Mouse (Mus musculus): ENCODE measurements around the gene Eps15. TPM values are rescaled to one million over a fixed set of nuclear protein-coding genes. Genes with fewer than 3 reads are reported as not detected.

Gene Eps15
- 35.7 and 37.5 TPM in 2 replicates for polyA plus RNA-seq (2015; fragmentation: Nextera tagmentation; extraction: Ambion mirVana)

- H3K4me3 ChIP-seq (ENCODE audit: low read depth, low read length), result peak within 1 kb of the TSS; percentile 96
- peak within 1 kb of the TSS; percentile 81 for H3K4me2 ChIP-seq (ENCODE audit: low read depth, low read length)
- H3K27me3 ChIP-seq (ENCODE audit: control insufficient read depth, insufficient read depth, low read depth, low read length), result no peaks in the 10 kb centered on the region
- peak; percentile 96 for ATAC-seq (ENCODE audit: low read depth)
- peak within 1 kb of the TSS; percentile 93 for H3K27ac ChIP-seq (ENCODE audit: low read length)
- H3K9ac ChIP-seq (ENCODE audit: low read depth, low read length), result peak within 1 kb of the TSS; percentile 98
- 2% methylated on average over 37 of the region's 44 CpGs for WGBS (ENCODE audit: insufficient replicate concordance)
- no peaks in the 10 kb centered on the region for H3K36me3 ChIP-seq (ENCODE audit: control insufficient read depth, insufficient read depth)
- H3K4me1 ChIP-seq (ENCODE audit: control insufficient read depth, low read depth, low read length), result peaks cover 21% of the 10 kb centered on the region
- H3K9me3 ChIP-seq (replicated peaks; ENCODE audit: control insufficient read depth, low read length), result no peaks in the 10 kb centered on the region
These were observed at the start of gene Eps15 for GRCm38 (mm10) chr4:109279689-109280458. Gene Eps15 (plus strand): TSS chr4:109280268.

- 60% methylated on average over 2 of the region's 2 CpGs for WGBS (ENCODE audit: insufficient replicate concordance)
- no peaks in the 10 kb centered on the region for H3K9me3 ChIP-seq (replicated peaks; ENCODE audit: control insufficient read depth, low read length)
- H3K4me2 ChIP-seq (ENCODE audit: low read depth, low read length), result no peak within 1 kb of the TSS
- H3K9ac ChIP-seq (ENCODE audit: low read depth, low read length), result no peak within 1 kb of the TSS
- H3K4me1 ChIP-seq (ENCODE audit: control insufficient read depth, low read depth, low read length), result no peaks in the 10 kb centered on the region
- no peaks in the 10 kb centered on the region for H3K27me3 ChIP-seq (ENCODE audit: control insufficient read depth, insufficient read depth, low read depth, low read length)
- no peak for ATAC-seq (ENCODE audit: low read depth)
- no peaks in the 10 kb centered on the region for H3K36me3 ChIP-seq (ENCODE audit: control insufficient read depth, insufficient read depth)
- no peak within 1 kb of the TSS for H3K27ac ChIP-seq (ENCODE audit: low read length)
- no peak within 1 kb of the TSS for H3K4me3 ChIP-seq (ENCODE audit: low read depth, low read length)
These were observed 45.9 kb upstream of the Eps15 start, which contains the start of gene Calr4 for GRCm38 (mm10) chr4:109234185-109234584. Gene Calr4 (plus strand): TSS chr4:109234485.

- no peak for ATAC-seq (ENCODE audit: low read depth)
- H3K27ac ChIP-seq (ENCODE audit: low read length), result no peak overlapping the region
- no peak overlapping the region for H3K9ac ChIP-seq (ENCODE audit: low read depth, low read length)
- no peaks in the 10 kb centered on the region for H3K27me3 ChIP-seq (ENCODE audit: control insufficient read depth, insufficient read depth, low read depth, low read length)
- H3K4me2 ChIP-seq (ENCODE audit: low read depth, low read length), result no peak overlapping the region
- 60% methylated on average over 9 of the region's 9 CpGs for WGBS (ENCODE audit: insufficient replicate concordance)
- H3K9me3 ChIP-seq (replicated peaks; ENCODE audit: control insufficient read depth, low read length), result no peaks in the 10 kb centered on the region
- no peak overlapping the region for H3K4me3 ChIP-seq (ENCODE audit: low read depth, low read length)
- H3K4me1 ChIP-seq (ENCODE audit: control insufficient read depth, low read depth, low read length), result no peaks in the 10 kb centered on the region
- H3K36me3 ChIP-seq (ENCODE audit: control insufficient read depth, insufficient read depth), result no peaks in the 10 kb centered on the region
These were observed 45.2 kb upstream of the Eps15 start for GRCm38 (mm10) chr4:109234806-109235350.

- Histone ChIP-seq H3K27ac (ENCODE audit: low read length) (no peak overlapping the region), H3K4me3 (ENCODE audit: low read depth, low read length) (no peak overlapping the region), H3K9ac (ENCODE audit: low read depth, low read length) (no peak overlapping the region), H3K4me1 (ENCODE audit: control insufficient read depth, low read depth, low read length) (no peaks in the 10 kb centered on the region), H3K9me3 (replicated peaks; ENCODE audit: control insufficient read depth, low read length) (no peaks in the 10 kb centered on the region), H3K27me3 (ENCODE audit: control insufficient read depth, insufficient read depth, low read depth, low read length) (no peaks in the 10 kb centered on the region), H3K36me3 (ENCODE audit: control insufficient read depth, insufficient read depth) (no peaks in the 10 kb centered on the region), H3K4me2 (ENCODE audit: low read depth, low read length) (no peak overlapping the region)
- no peak for ATAC-seq (ENCODE audit: low read depth)
- 66% methylated on average over 7 of the region's 7 CpGs for WGBS (ENCODE audit: insufficient replicate concordance)
These were observed 43.7 kb upstream of the Eps15 start for GRCm38 (mm10) chr4:109236186-109236879.

- no peak overlapping the region for H3K4me3 ChIP-seq (ENCODE audit: low read depth, low read length)
These were observed 41.4 kb upstream of the Eps15 start for GRCm38 (mm10) chr4:109238428-109239268.

GRCm38 (mm10) chr4:109241221-109241620 lies 38.8 kb upstream of the Eps15 start:
- Histone ChIP-seq H3K27ac (ENCODE audit: low read length) (no peak overlapping the region), H3K9ac (ENCODE audit: low read depth, low read length) (no peak overlapping the region), H3K27me3 (ENCODE audit: control insufficient read depth, insufficient read depth, low read depth, low read length) (no peaks in the 10 kb centered on the region), H3K4me1 (ENCODE audit: control insufficient read depth, low read depth, low read length) (no peaks in the 10 kb centered on the region), H3K36me3 (ENCODE audit: control insufficient read depth, insufficient read depth) (no peaks in the 10 kb centered on the region), H3K9me3 (replicated peaks; ENCODE audit: control insufficient read depth, low read length) (no peaks in the 10 kb centered on the region), H3K4me3 (ENCODE audit: low read depth, low read length) (no peak overlapping the region), H3K4me2 (ENCODE audit: low read depth, low read length) (no peak overlapping the region)
- ATAC-seq (ENCODE audit: low read depth), result no peak

More at GRCm38 (mm10) chr4:109238428-109239268, 41.4 kb upstream of the Eps15 start:
- H3K36me3 ChIP-seq (ENCODE audit: control insufficient read depth, insufficient read depth), result no peaks in the 10 kb centered on the region
- H3K4me2 ChIP-seq (ENCODE audit: low read depth, low read length), result no peak overlapping the region
- H3K27ac ChIP-seq (ENCODE audit: low read length), result no peak overlapping the region
- H3K4me1 ChIP-seq (ENCODE audit: control insufficient read depth, low read depth, low read length), result no peaks in the 10 kb centered on the region
- no peaks in the 10 kb centered on the region for H3K27me3 ChIP-seq (ENCODE audit: control insufficient read depth, insufficient read depth, low read depth, low read length)
- no peak overlapping the region for H3K9ac ChIP-seq (ENCODE audit: low read depth, low read length)
- 78% methylated on average over 24 of the region's 24 CpGs for WGBS (ENCODE audit: insufficient replicate concordance)
- no peaks in the 10 kb centered on the region for H3K9me3 ChIP-seq (replicated peaks; ENCODE audit: control insufficient read depth, low read length)
- ATAC-seq (ENCODE audit: low read depth), result no peak

- no peaks in the 10 kb centered on the region for H3K4me1 ChIP-seq (ENCODE audit: control insufficient read depth, low read depth, low read length)
- ATAC-seq (ENCODE audit: low read depth), result no peak
- 67% methylated on average over 4 of the region's 4 CpGs for WGBS (ENCODE audit: insufficient replicate concordance)
- H3K27ac ChIP-seq (ENCODE audit: low read length), result no peak overlapping the region
- H3K9ac ChIP-seq (ENCODE audit: low read depth, low read length), result no peak overlapping the region
- no peaks in the 10 kb centered on the region for H3K9me3 ChIP-seq (replicated peaks; ENCODE audit: control insufficient read depth, low read length)
- no peak overlapping the region for H3K4me2 ChIP-seq (ENCODE audit: low read depth, low read length)
- H3K4me3 ChIP-seq (ENCODE audit: low read depth, low read length), result no peak overlapping the region
- no peaks in the 10 kb centered on the region for H3K27me3 ChIP-seq (ENCODE audit: control insufficient read depth, insufficient read depth, low read depth, low read length)
- no peaks in the 10 kb centered on the region for H3K36me3 ChIP-seq (ENCODE audit: control insufficient read depth, insufficient read depth)
These were observed 38.1 kb upstream of the Eps15 start for GRCm38 (mm10) chr4:109241934-109242333.

GRCm38 (mm10) chr4:109244506-109244905 lies 35.6 kb upstream of the Eps15 start:
- H3K27me3 ChIP-seq (ENCODE audit: control insufficient read depth, insufficient read depth, low read depth, low read length), result no peaks in the 10 kb centered on the region
- WGBS (ENCODE audit: insufficient replicate concordance), result 65% methylated on average over 7 of the region's 7 CpGs
- no peaks in the 10 kb centered on the region for H3K36me3 ChIP-seq (ENCODE audit: control insufficient read depth, insufficient read depth)
- no peak overlapping the region for H3K4me3 ChIP-seq (ENCODE audit: low read depth, low read length)
- no peaks in the 10 kb centered on the region for H3K4me1 ChIP-seq (ENCODE audit: control insufficient read depth, low read depth, low read length)
- no peak overlapping the region for H3K27ac ChIP-seq (ENCODE audit: low read length)
- no peak for ATAC-seq (ENCODE audit: low read depth)
- H3K4me2 ChIP-seq (ENCODE audit: low read depth, low read length), result no peak overlapping the region
- no peaks in the 10 kb centered on the region for H3K9me3 ChIP-seq (replicated peaks; ENCODE audit: control insufficient read depth, low read length)
- no peak overlapping the region for H3K9ac ChIP-seq (ENCODE audit: low read depth, low read length)

Data from liver, embryonic 16.5 days (tissue).